Mouse (Mus musculus) large intestine, adult 2 months (tissue): ENCODE data around the gene Frmd4a. TPM values are rescaled to one million over a fixed set of nuclear protein-coding genes. Genes with fewer than 3 reads are reported as not detected.

Experiments
- DNase-seq: peaks from one replicate; pipeline ENCODE4 v3.0.0-alpha.2; 2012; ENCODE audit warnings: low read depth, low spot score
- WGBS: fragments of 180-500 bp; shearing (Covaris S2); methylation state at CpG from one replicate; pipeline ENCODE4 v1.1.7; 2018; 5-methylcytosine and 5-hydroxymethylcytosine counted together
- polyA plus RNA-seq: library from polyadenylated mRNA; depleted of rRNA; stranded (reverse); fragments of >200 nt; gene quantifications from 2 replicates; pipeline ENCODE4 v1.2.3, GENCODE M21; 2012

Frmd4a gene
- polyA plus RNA-seq, 1 experiment = 2.6 TPM

GRCm38 (mm10) chr2:4356812-4357384 is 339.4 kb downstream of the Frmd4a start:
- DNase-seq = no peak
- 66% methylated on average over 7 of the region's 7 CpGs for WGBS

- WGBS = 71% methylated on average over 9 of the region's 9 CpGs
- no peak for DNase-seq
Observed at GRCm38 (mm10) chr2:4361981-4362834, 344.7 kb downstream of the Frmd4a start.

- peak; percentile 32 for DNase-seq
- 29% methylated on average over 4 of the region's 4 CpGs for WGBS
Observed at GRCm38 (mm10) chr2:4364908-4365307, 347.4 kb downstream of the Frmd4a start.

- DNase-seq = no peak
- 85% methylated on average over 6 of the region's 6 CpGs for WGBS
Observed at GRCm38 (mm10) chr2:4368544-4368943, 351.0 kb downstream of the Frmd4a start.

GRCm38 (mm10) chr2:4370499-4370898 is 353.0 kb downstream of the Frmd4a start:
- DNase-seq = no peak
- WGBS = 88% methylated on average over 7 of the region's 7 CpGs

GRCm38 (mm10) chr2:4371341-4371740 is 353.8 kb downstream of the Frmd4a start:
- 91% methylated on average over 1 of the region's 1 CpGs for WGBS
- DNase-seq = no peak

GRCm38 (mm10) chr2:4378844-4379243 is 361.3 kb downstream of the Frmd4a start:
- no peak for DNase-seq
- 90% methylated on average over 3 of the region's 3 CpGs for WGBS

- 77% methylated on average over 6 of the region's 6 CpGs for WGBS
- DNase-seq = no peak
Observed at GRCm38 (mm10) chr2:4380435-4380834, 362.9 kb downstream of the Frmd4a start.

GRCm38 (mm10) chr2:4380926-4381325 is 363.4 kb downstream of the Frmd4a start:
- WGBS = 81% methylated on average over 5 of the region's 5 CpGs
- no peak for DNase-seq

- 31% methylated on average over 6 of the region's 6 CpGs for WGBS
- DNase-seq = no peak
Observed at GRCm38 (mm10) chr2:4386468-4386867, 369.0 kb downstream of the Frmd4a start.

- WGBS = 17% methylated on average over 6 of the region's 6 CpGs
Observed at GRCm38 (mm10) chr2:4389330-4389729, 371.8 kb downstream of the Frmd4a start.

GRCm38 (mm10) chr2:4391091-4391490 is 373.6 kb downstream of the Frmd4a start:
- WGBS = 78% methylated on average over 4 of the region's 4 CpGs
- no peak for DNase-seq

More at GRCm38 (mm10) chr2:4389330-4389729, 371.8 kb downstream of the Frmd4a start:
- no peak for DNase-seq

GRCm38 (mm10) chr2:4391678-4392085 is 374.2 kb downstream of the Frmd4a start:
- no peak for DNase-seq
- WGBS = 26% methylated on average over 7 of the region's 7 CpGs

- no peak for DNase-seq
- 66% methylated on average over 4 of the region's 4 CpGs for WGBS
Observed at GRCm38 (mm10) chr2:4393046-4393445, 375.5 kb downstream of the Frmd4a start.

GRCm38 (mm10) chr2:4394641-4395040 is 377.1 kb downstream of the Frmd4a start:
- WGBS = 44% methylated on average over 7 of the region's 7 CpGs
- no peak for DNase-seq

- WGBS = 46% methylated on average over 1 of the region's 1 CpGs
- no peak for DNase-seq
Observed at GRCm38 (mm10) chr2:4399721-4400120, 382.2 kb downstream of the Frmd4a start.

- 2% methylated on average over 74 of the region's 74 CpGs for WGBS
- DNase-seq = no peak
Observed at GRCm38 (mm10) chr2:4400771-4401596, 383.5 kb downstream of the Frmd4a start.

GRCm38 (mm10) chr2:4401597-4402581 is 384.4 kb downstream of the Frmd4a start:
- WGBS = 6% methylated on average over 28 of the region's 28 CpGs
- DNase-seq = no peak

GRCm38 (mm10) chr2:4406977-4407376 is 389.5 kb downstream of the Frmd4a start:
- WGBS = 37% methylated on average over 5 of the region's 5 CpGs
- DNase-seq = no peak
